In the genomic region with DNA sequence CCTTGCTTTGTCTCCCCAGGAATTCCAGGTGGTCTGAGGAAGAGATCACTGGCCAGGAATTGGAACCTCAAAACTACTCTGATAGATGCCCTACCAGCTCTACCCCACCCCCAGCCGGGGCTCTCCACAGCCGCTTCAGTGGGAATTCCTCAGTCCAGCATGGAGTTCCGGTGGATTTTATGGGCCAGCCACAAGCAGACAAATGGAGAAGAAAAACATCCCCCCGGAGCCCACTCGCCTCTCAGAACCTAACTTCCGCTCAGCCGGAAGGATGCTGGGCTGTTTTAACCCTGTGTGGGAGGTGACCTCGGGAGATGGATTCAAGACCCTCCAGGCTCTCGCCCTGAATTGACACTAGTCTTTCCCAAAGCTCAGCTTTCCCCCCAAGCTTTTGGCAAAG, we compare ENCODE assay signal across 29 mouse cellular contexts. TPM values are rescaled to one million over a fixed set of nuclear protein-coding genes. Genes with fewer than 3 reads are reported as not detected.
DNase-seq lines count a peak whose midpoint lies in the region; ATAC-seq and TF ChIP-seq lines count a peak whose summit lies in the region.
"Had no signal": no experiment of that assay in that cellular context is flagged by ENCODE, and none has a peak within 500 bp of the region (broad histone marks: within the 10 kb centered on the region; RNA-seq: fewer than 3 reads in every experiment).

No protein-coding gene starts in this region.

- intact Hi-C loops in left cerebral cortex, postnatal 36 days (cut with DNase I) = no loop called here

- ATAC-seq in kidney, postnatal 0 days (replicated peaks; ENCODE audit: low FRiP score, low read depth) = no peak
- no peak for ATAC-seq in limb, embryonic 12.5 days (ENCODE audit: insufficient number of reproducible peaks, insufficient read depth, low FRiP score, low TSS enrichment, low read depth)
- no peak for ATAC-seq in stomach, postnatal 0 days (ENCODE audit: low FRiP score, low TSS enrichment)
- ATAC-seq: CD4-positive, CD25-positive, alpha-beta regulatory T cell, adult 4 months; forebrain, embryonic 13.5 days; forebrain, postnatal 0 days had no signal

- TF ChIP-seq CTCF in kidney, postnatal 0 days (IDR thresholded peaks at IDR 0.05; ENCODE audit: low read depth) = no peak
- no peak for TF ChIP-seq CTCF in E14TG2a.4 (conservative IDR thresholded peaks at IDR 0.05; ENCODE audit: low read length)
- TF ChIP-seq CTCF in stomach, postnatal 0 days (IDR thresholded peaks at IDR 0.05; ENCODE audit: low read depth) = no peak

- no peaks in the 10 kb centered on the region for H3K9me3 ChIP-seq in kidney, postnatal 0 days (replicated peaks; ENCODE audit: low read length)
- no peaks in the 10 kb centered on the region for H3K9me3 ChIP-seq in E14TG2a.4 (ENCODE audit: low read length)
- 0 out of 2 replicates have a peak, but pooled peaks cover 3% of the 10 kb centered on the region for H3K9me3 ChIP-seq in limb, embryonic 12.5 days
- no peaks in the 10 kb centered on the region for H3K9me3 ChIP-seq in stomach, postnatal 0 days (ENCODE audit: control insufficient read depth, low read length)
- H3K9me3 ChIP-seq: forebrain, embryonic 10.5 days; forebrain, embryonic 13.5 days; hindbrain, embryonic 12.5 days had no signal

- H3K9ac ChIP-seq in kidney, postnatal 0 days (ENCODE audit: low read depth, low read length) = no peak overlapping the region
- H3K9ac ChIP-seq in limb, embryonic 12.5 days (replicated peaks) = no peak overlapping the region
- no peak overlapping the region for H3K9ac ChIP-seq in stomach, postnatal 0 days (ENCODE audit: low read length)
- H3K9ac ChIP-seq: forebrain, embryonic 13.5 days; forebrain, postnatal 0 days; hindbrain, embryonic 12.5 days had no signal

- 4% methylated on average over 9 of the region's 9 CpGs for WGBS in kidney, postnatal 0 days
- 18% methylated on average over 9 of the region's 9 CpGs for WGBS in limb, embryonic 12.5 days
- 50% methylated on average over 9 of the region's 9 CpGs for WGBS in stomach, postnatal 0 days

- H3K4me3 ChIP-seq in kidney, postnatal 0 days (replicated peaks; ENCODE audit: low read depth, low read length) = no peak overlapping the region
- H3K4me3 ChIP-seq in E14TG2a.4 (replicated peaks; ENCODE audit: low read length) = peak overlapping the region; percentile 32; the same call in 1 of the 2 replicates
- H3K4me3 ChIP-seq in limb, embryonic 12.5 days (replicated peaks) = no peak overlapping the region
- no peak overlapping the region for H3K4me3 ChIP-seq in stomach, postnatal 0 days (ENCODE audit: low read depth, low read length)
- H3K4me3 ChIP-seq: forebrain, embryonic 10.5 days; forebrain, embryonic 13.5 days; gastrocnemius, adult 2 months; hindbrain, embryonic 12.5 days had no signal

- no peaks in the 10 kb centered on the region for H3K36me3 ChIP-seq in kidney, postnatal 0 days (ENCODE audit: insufficient read depth, low read length)
- no peaks in the 10 kb centered on the region for H3K36me3 ChIP-seq in E14TG2a.4 (ENCODE audit: insufficient read depth, low read length)
- H3K36me3 ChIP-seq in limb, embryonic 12.5 days = no peaks in the 10 kb centered on the region
- no peaks in the 10 kb centered on the region for H3K36me3 ChIP-seq in stomach, postnatal 0 days (ENCODE audit: control insufficient read depth, insufficient read depth, low read length)
- H3K36me3 ChIP-seq: forebrain, embryonic 10.5 days; hindbrain, embryonic 12.5 days had no signal

- no peak overlapping the region for H3K27ac ChIP-seq in kidney, postnatal 0 days
- H3K27ac ChIP-seq in limb, embryonic 12.5 days = 0 out of 2 replicates have a peak overlapping the region, but pooled peaks have one; percentile 7
- no peak overlapping the region for H3K27ac ChIP-seq in stomach, postnatal 0 days (replicated peaks)
- H3K27ac ChIP-seq: forebrain, embryonic 10.5 days; forebrain, embryonic 13.5 days; gastrocnemius, adult 2 months; hindbrain, embryonic 12.5 days had no signal

- no peaks in the 10 kb centered on the region for H3K4me1 ChIP-seq in kidney, postnatal 0 days (replicated peaks; ENCODE audit: insufficient read depth, low read length)
- H3K4me1 ChIP-seq in E14TG2a.4 (replicated peaks; ENCODE audit: low read depth, low read length) = peaks cover 30% of the 10 kb centered on the region
- H3K4me1 ChIP-seq in limb, embryonic 12.5 days (replicated peaks) = peaks cover 19% of the 10 kb centered on the region
- no peaks in the 10 kb centered on the region for H3K4me1 ChIP-seq in stomach, postnatal 0 days (replicated peaks; ENCODE audit: control insufficient read depth, insufficient read depth)
- H3K4me1 ChIP-seq: forebrain, embryonic 13.5 days; hindbrain, embryonic 12.5 days had no signal

- H3K27me3 ChIP-seq in kidney, postnatal 0 days (ENCODE audit: insufficient read depth, low read length) = no peaks in the 10 kb centered on the region
- H3K27me3 ChIP-seq in E14TG2a.4 (ENCODE audit: insufficient read depth, low read length) = peaks cover 12% of the 10 kb centered on the region
- no peaks in the 10 kb centered on the region for H3K27me3 ChIP-seq in limb, embryonic 12.5 days
- H3K27me3 ChIP-seq in stomach, postnatal 0 days (ENCODE audit: control insufficient read depth, insufficient read depth, low read length) = no peaks in the 10 kb centered on the region
- H3K27me3 ChIP-seq: hindbrain, embryonic 12.5 days had no signal

- TF ChIP-seq EP300 in stomach, postnatal 0 days (optimal IDR thresholded peaks at IDR 0.05) = no peak

- no peak overlapping the region for H3K4me2 ChIP-seq in kidney, postnatal 0 days (ENCODE audit: low read length)
- peak overlapping the region; percentile 7; the same call in 1 of the 2 replicates for H3K4me2 ChIP-seq in limb, embryonic 12.5 days
- H3K4me2 ChIP-seq in stomach, postnatal 0 days (replicated peaks; ENCODE audit: low read depth) = no peak overlapping the region
- H3K4me2 ChIP-seq: forebrain, embryonic 13.5 days; heart, embryonic 11.5 days; hindbrain, embryonic 12.5 days had no signal

- peak; percentile 55 for DNase-seq in kidney, postnatal 0 days (ENCODE audit: low spot score)
- DNase-seq in kidney, postnatal 36 days = no peak
- peak; percentile 74 for DNase-seq in R1 (ENCODE audit: low read depth, low spot score)
- DNase-seq in stomach, postnatal 0 days (ENCODE audit: low spot score) = no peak
- DNase-seq in spleen, adult 18-20 months = no peak
- no peak for DNase-seq in left cerebral cortex, postnatal 36 days (ENCODE audit: low spot score in 2 of 2)
- DNase-seq: adrenal gland, postnatal 10 days; adrenal gland, postnatal 36 days; cerebellum, adult 18-20 months; cerebellum, adult 9-10 months; cerebellum, postnatal 14 days; forebrain, postnatal 0 days; gastrocnemius, adult 2 months; gastrocnemius, postnatal 14 days; heart, adult 11 months had no signal

RNA-seq across cellular contexts. Expression of a gene that starts 11.3 kb away (rescaled TPM):
- 12.2 and 15.5 TPM in 2 replicates for polyA plus RNA-seq in kidney, postnatal 0 days (2015; fragmentation: Nextera tagmentation; extraction: Ambion mirVana)
- polyA plus RNA-seq in limb, embryonic 12.5 days (2016; fragmentation: Nextera tagmentation; extraction: Ambion mirVana) = 11.5 and 11.9 TPM in 2 replicates
- polyA plus RNA-seq in stomach, postnatal 0 days (2015; fragmentation: Nextera tagmentation; extraction: Ambion mirVana) = 2.5 and 3.1 TPM in 2 replicates
- total RNA-seq in left cerebral cortex, postnatal 36 days (2021) = 1 to 10 TPM in 1 of 2 experiments, under 1 TPM in 1; 0.89 to 1.4 TPM
- polyA plus RNA-seq: C2C12; CD4-positive, CD25-positive, alpha-beta regulatory T cell, adult 4 months had no signal

RNA-seq across cellular contexts. Expression of a gene that starts 26.7 kb away (rescaled TPM):
- polyA plus RNA-seq in kidney, postnatal 0 days (2015; fragmentation: Nextera tagmentation; extraction: Ambion mirVana) = 19.7 and 20.3 TPM in 2 replicates
- polyA plus RNA-seq in limb, embryonic 12.5 days (2016; fragmentation: Nextera tagmentation; extraction: Ambion mirVana) = 7.5 and 8.6 TPM in 2 replicates
- polyA plus RNA-seq in stomach, postnatal 0 days (2015; fragmentation: Nextera tagmentation; extraction: Ambion mirVana) = 28.4 and 31.4 TPM in 2 replicates
- total RNA-seq in left cerebral cortex, postnatal 36 days (2021) = 10 to 100 TPM; 91.1 to 94.2 TPM

RNA-seq across cellular contexts. Expression of a gene that starts 50.7 kb away (rescaled TPM):
- polyA plus RNA-seq in kidney, postnatal 0 days (2015; fragmentation: Nextera tagmentation; extraction: Ambion mirVana) = not detected in 2 replicates
- not detected in 2 replicates for polyA plus RNA-seq in limb, embryonic 12.5 days (2016; fragmentation: Nextera tagmentation; extraction: Ambion mirVana)
- polyA plus RNA-seq in stomach, postnatal 0 days (2015; fragmentation: Nextera tagmentation; extraction: Ambion mirVana) = not detected in 2 replicates
- 10 to 100 TPM; 14.5 to 18.5 TPM for total RNA-seq in left cerebral cortex, postnatal 36 days (2021)
- total RNA-seq: gastrocnemius, adult 2 months; gastrocnemius, postnatal 4 days; heart, adult 8-10 months; heart, postnatal 25 days; hematopoietic stem cell, adult 5-6 weeks had no signal
- polyA plus RNA-seq: C2C12; CD4-positive, CD25-positive, alpha-beta regulatory T cell, adult 4 months; heart, embryonic 14.5 days; heart, postnatal 0 days had no signal

Comparison
In these comparisons a context has a peak if more than half of its experiments do, and no peak if none do; other contexts are left out.
1. DNase-seq: peak in kidney, postnatal 0 days (single experiment) and R1 (single experiment); none in kidney, postnatal 36 days (0 of 2), stomach, postnatal 0 days (single experiment), spleen, adult 18-20 months (0 of 2) and left cerebral cortex, postnatal 36 days (0 of 2).